Mouse (Mus musculus) layer of hippocampus, postnatal 14 days (tissue): ENCODE results near the gene H2bfm. TPM values are rescaled to one million over a fixed set of nuclear protein-coding genes. Genes with fewer than 3 reads are reported as not detected.
A peak's percentile ranks its signal among the peaks of the same experiment; 100 is the strongest.
"Not testable (repeated sequence)": the region's sequence is repeated elsewhere in the genome, so short reads cannot be mapped to it uniquely, and the experiment has no call there.

Experiments used
- DNase-seq, 2 experiments: peaks; one replicate each; pipeline ENCODE4 v3.0.0; 2021 to 2022; ENCODE audit warnings: low spot score in 2 of 2, mixed read lengths in 1 of 2
- long read RNA-seq, 2 experiments: library from polyadenylated mRNA; stranded (forward); transcript quantifications; one replicate each; pipeline ENCODE4 v2.0.0; 2021
- total RNA-seq, 2 experiments: library from RNA; stranded (reverse); gene quantifications; 2 replicates each; pipeline ENCODE4 v1.2.3; 2021

Gene H2bfm
- not detected for total RNA-seq
- long read RNA-seq, experiment 1 = 0 reads
- long read RNA-seq, experiment 2 = 0 reads

DNA sequence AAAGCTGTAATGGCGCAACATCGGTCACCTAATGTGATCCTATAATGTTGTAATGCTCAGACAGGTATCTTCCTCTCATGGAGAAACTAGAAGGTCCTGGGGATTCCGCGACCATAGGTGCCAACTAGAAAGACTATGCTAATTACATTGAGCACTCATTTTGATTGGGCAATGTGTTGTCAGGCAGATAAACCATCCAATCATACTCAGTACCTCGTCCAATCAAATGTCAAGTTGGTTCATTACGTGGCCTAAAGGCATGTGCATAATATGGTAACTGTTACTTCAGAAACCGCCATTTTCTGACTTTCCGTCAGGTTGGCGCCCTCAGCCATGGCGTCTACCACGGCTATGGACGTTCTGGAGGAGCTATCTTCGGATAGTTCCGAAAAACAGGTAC, at the start of gene H2bfm:
Gene H2bfm, plus strand, starts transcription at position 295 of the 400 bp plus-strand sequence.
- DNase-seq = no peak

GRCm38 (mm10) chrX:136895757-136896156, 31.4 kb upstream of the H2bfm start:
- DNase-seq = peak in 1 of 2 experiments; percentile 26

DNA sequence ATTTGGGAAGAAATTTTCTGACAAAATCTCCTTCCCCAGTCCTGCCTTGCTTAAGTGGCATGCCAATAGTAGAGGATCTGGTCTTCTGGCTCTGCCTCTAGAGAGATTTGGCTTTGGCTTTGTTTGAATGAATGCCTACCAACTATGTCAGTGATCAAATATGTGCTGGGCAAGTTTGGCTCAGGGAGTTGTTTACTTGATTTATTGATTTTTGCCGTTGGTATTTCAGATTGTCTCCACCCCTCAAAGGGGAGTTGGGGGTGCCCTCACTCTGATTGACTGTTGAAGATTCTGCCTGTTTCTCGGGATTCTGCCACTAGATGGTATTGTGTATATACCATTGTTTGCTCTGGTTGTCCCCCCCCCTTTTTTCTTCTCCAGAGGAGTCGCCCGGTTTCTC, 22.8 kb upstream of the H2bfm start:
- no peak for DNase-seq

DNA sequence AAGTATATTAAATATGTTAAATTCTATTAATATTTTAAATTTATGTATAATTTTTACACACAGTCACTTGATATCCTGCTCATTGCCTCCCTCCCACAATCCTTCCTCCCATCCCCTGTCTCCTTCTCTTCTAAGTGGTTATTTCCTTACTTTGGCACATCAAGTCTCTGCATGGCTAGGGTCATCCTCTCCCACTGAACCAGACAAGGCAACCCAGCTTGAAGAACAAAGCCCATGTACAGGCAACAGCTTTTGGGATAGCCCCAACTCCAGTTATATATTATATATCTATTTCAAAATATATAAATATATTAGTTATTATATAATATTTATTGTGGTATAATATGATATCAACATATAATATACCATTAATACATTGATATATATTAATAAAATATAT, 1.3 kb upstream of the H2bfm start:
- DNase-seq = no peak

DNA sequence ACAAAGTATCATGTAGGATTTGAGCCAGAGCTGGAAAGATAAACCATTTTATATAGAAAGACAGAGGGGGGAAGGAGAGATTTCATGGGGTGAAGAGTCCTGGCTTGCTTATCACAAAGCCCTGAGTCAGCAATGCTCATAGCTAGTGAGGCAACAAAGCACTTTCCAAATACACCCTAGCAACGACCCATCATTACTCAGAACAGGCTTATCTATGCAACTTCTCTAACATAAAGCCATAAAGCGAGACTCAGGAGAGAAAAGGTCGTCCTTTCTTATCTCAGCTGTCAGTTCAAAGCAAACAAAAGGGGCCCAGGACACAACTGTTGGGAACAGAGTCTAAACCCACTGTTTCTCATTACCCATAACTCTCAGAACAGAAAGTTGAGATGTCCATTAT, 10.9 kb downstream of the H2bfm start:
- no peak for DNase-seq

DNA sequence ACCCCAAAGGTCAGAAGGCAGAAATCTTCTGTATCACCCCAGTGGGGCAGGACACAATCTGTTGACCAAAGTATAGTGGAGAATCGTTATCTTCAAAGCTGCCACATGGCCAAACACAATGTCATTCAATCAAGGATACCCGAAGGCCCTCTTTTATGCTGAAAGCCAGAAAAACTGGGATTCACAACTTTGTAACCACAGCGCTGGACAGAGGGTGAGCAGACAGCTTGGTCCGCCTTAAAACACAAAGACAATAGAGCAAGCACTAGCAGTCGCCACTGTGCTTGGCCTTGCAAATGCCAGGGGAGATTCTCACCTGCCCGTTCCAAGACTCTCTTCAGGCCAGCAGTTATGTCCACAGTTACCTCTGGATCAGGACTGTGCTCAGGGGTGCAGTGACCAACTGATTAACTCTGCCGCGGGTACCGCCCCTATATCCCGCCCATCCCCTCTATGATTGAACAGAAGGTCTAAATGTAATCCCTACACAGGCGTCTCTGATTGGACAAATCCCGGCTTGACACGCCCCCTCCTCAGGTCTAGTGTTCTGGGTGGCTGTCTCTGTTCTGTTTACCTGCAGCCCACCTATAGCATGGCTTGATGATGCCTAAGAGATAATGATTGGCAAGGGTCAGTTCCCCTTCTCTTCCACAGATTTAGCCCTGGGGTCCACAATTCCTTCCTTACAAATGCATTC, 30.6 kb downstream of the H2bfm start:
- DNase-seq = peak; percentile 53 to 88

- not testable (repeated sequence) for DNase-seq
Observed at GRCm38 (mm10) chrX:136958300-136958699, 31.2 kb downstream of the H2bfm start.

DNA sequence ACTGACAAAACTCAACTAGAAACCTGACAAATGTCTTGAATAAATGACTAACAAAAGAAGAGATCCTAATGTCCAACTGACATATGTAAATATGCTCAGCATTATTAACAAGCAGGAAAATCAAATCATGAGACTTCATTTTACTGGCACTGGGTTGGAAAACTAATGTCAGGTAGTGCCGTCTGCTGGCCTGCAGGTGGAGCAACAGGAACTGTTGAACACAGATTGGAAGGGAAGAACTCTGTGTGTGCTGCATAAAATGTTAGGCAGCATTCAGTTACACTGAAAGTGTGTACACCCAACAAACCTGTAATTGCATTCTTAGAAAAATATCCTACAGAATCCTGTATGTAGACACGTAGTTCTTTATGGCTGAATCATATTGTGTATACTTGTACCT, 32.6 kb downstream of the H2bfm start:
- DNase-seq = no peak

DNA sequence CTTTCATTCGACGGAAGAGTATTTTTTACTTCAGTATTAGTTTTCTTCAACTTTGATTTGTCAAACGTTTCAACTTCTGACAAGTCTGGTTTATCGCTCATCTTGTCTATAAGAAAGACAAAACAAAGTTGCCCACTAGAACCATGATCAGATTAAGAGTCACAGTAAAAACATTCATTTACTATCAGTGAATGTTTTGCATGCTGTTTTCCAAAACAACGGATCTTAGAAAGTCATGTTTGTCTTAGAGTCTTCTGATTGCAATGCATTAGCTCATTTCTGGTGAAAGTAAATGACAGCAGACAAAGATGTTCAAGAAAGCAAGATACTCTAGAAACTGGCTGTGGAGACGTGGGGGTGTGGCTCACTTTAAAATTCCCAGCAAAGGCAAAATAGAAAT, 48.3 kb downstream of the H2bfm start, which contains the start of gene Tmsb15b2:
Gene Tmsb15b2, minus strand, starts transcription at position 101 of the 400 bp plus-strand sequence.
- not testable (repeated sequence) for DNase-seq

- DNase-seq = peak in 1 of 2 experiments; percentile 52
Observed at GRCm38 (mm10) chrX:136976424-136977084, 49.4 kb downstream of the H2bfm start, which contains the start of the genes Tmsb15l and Tmsb15b1. Gene Tmsb15l, minus strand, starts transcription at chrX:136976869. Gene Tmsb15b1, minus strand, starts transcription at chrX:136976874.

Other genes with a start within 250 kb of the H2bfm start
- gene Tceal1, start 219.3 kb upstream of the H2bfm start, total RNA-seq = 10 to 100 TPM; 11.2 to 12.8 TPM
- gene Morf4l2, start 183.6 kb upstream of the H2bfm start, total RNA-seq = 100 to 1,000 TPM; 411 to 425 TPM
- not detected for gene Glra4, start 147.2 kb upstream of the H2bfm start, total RNA-seq
- gene Plp1, start 104.7 kb upstream of the H2bfm start, total RNA-seq = 1,000 to 10,000 TPM; 1,032 to 1,112 TPM
- 10 to 100 TPM; 16.8 to 29.6 TPM for gene Rab9b, start 58.6 kb upstream of the H2bfm start, total RNA-seq
- gene Tmsb15b2, start 48.2 kb downstream of the H2bfm start, total RNA-seq = 10 to 100 TPM; 17.3 to 55.7 TPM
- gene Tmsb15l, start 49.5 kb downstream of the H2bfm start, total RNA-seq = 1 to 10 TPM; 2.9 to 4.3 TPM
- gene Tmsb15b1, start 49.5 kb downstream of the H2bfm start, total RNA-seq = 1 to 10 TPM; 6.8 to 8.8 TPM
- 100 to 1,000 TPM; 229 to 257 TPM for gene Zcchc18, start 65.8 kb downstream of the H2bfm start, total RNA-seq
- 10 to 100 TPM; 25.5 to 35.7 TPM for gene Slc25a53, start 111.0 kb downstream of the H2bfm start, total RNA-seq
- gene Fam199x, start 122.3 kb downstream of the H2bfm start, total RNA-seq = 10 to 100 TPM in 1 of 2 experiments, 1 to 10 TPM in 1; 9.7 to 10.3 TPM
- gene Esx1, start 194.8 kb downstream of the H2bfm start, total RNA-seq = not detected